Mouse (Mus musculus) myocyte (in vitro differentiated cells): ENCODE data around the gene Nop14. TPM values are rescaled to one million over a fixed set of nuclear protein-coding genes. Genes with fewer than 3 reads are reported as not detected.

Experiments used
- H3K27me3 ChIP-seq: one replicate; pipeline ENCODE4 v1.6.1; 2011; ENCODE audit not compliant: control insufficient read depth, insufficient read depth, insufficient read length
- H3K36me3 ChIP-seq: one replicate; pipeline ENCODE4 v1.6.1; 2011; ENCODE audit not compliant: control insufficient read depth, insufficient read depth
- H3K4me2 ChIP-seq: one replicate; pipeline ENCODE4 v1.6.1; 2011; ENCODE audit warnings: low read depth, control low read depth
- H3K4me3 ChIP-seq: one replicate; pipeline ENCODE4 v1.5.1; 2011; ENCODE audit warnings: mild to moderate bottlenecking, control low read depth, moderate library complexity
- H3K79me2 ChIP-seq: one replicate; pipeline ENCODE4 v1.6.1; 2011; ENCODE audit not compliant: control insufficient read depth, insufficient read depth
- H3ac ChIP-seq: one replicate; pipeline ENCODE4 v1.6.1; 2011; ENCODE audit not compliant: control insufficient read depth, insufficient read length
- CEBPB ChIP-seq: IDR thresholded peaks from 2 replicates; pipeline ENCODE4 v1.6.1; 2011; ENCODE audit warnings: mild to moderate bottlenecking, moderate library complexity; ENCODE audit not compliant: poor library complexity, insufficient read depth, severe bottlenecking
- E2F4 ChIP-seq: IDR thresholded peaks from one replicate; pipeline ENCODE4 v1.6.1; 2011; ENCODE audit warnings: mild to moderate bottlenecking, control low read depth, moderate library complexity; ENCODE audit not compliant: insufficient read depth
- MAX ChIP-seq: IDR thresholded peaks from one replicate; pipeline ENCODE4 v1.6.1; 2011; ENCODE audit warnings: low read depth, mild to moderate bottlenecking, control low read depth
- MYOD1 ChIP-seq, 3 experiments: IDR thresholded peaks; one replicate each; pipeline ENCODE4 v1.6.1; 2011; ENCODE audit warnings: control low read depth in 2 of 3, low read depth in 2 of 3, mild to moderate bottlenecking in 2 of 3, moderate library complexity in 1 of 3; ENCODE audit not compliant: insufficient read length in 2 of 3, control insufficient read depth in 1 of 3
- MYOG ChIP-seq, 3 experiments: IDR thresholded peaks; one replicate each; pipeline ENCODE4 v1.6.1; 2011; ENCODE audit warnings: control low read depth in 2 of 3, low read depth in 2 of 3, mild to moderate bottlenecking in 2 of 3; ENCODE audit not compliant: insufficient read length in 2 of 3, control insufficient read depth in 1 of 3, insufficient read depth in 1 of 3
- POLR2A ChIP-seq: IDR thresholded peaks from one replicate; pipeline ENCODE4 v1.6.1; 2011; ENCODE audit warnings: low read depth, mild to moderate bottlenecking, control low read depth, moderate library complexity; ENCODE audit not compliant: insufficient read length
- POLR2AphosphoS2 ChIP-seq: IDR thresholded peaks from one replicate; pipeline ENCODE4 v1.6.1; 2011; ENCODE audit warnings: low read depth, control low read depth; ENCODE audit not compliant: insufficient read length
- REST ChIP-seq: IDR thresholded peaks from one replicate; pipeline ENCODE4 v1.6.1; 2011; ENCODE audit warnings: mild to moderate bottlenecking, control low read depth, moderate library complexity; ENCODE audit not compliant: insufficient read depth, insufficient read length
- SRF ChIP-seq: IDR thresholded peaks from one replicate; pipeline ENCODE4 v1.6.1; 2011; ENCODE audit warnings: low read depth; ENCODE audit not compliant: control insufficient read depth, insufficient read length
- TCF12 ChIP-seq: IDR thresholded peaks from one replicate; pipeline ENCODE4 v1.6.1; 2011; ENCODE audit warnings: mild to moderate bottlenecking, control low read depth; ENCODE audit not compliant: poor library complexity, insufficient read depth, severe bottlenecking
- TCF3 ChIP-seq: IDR thresholded peaks from one replicate; pipeline ENCODE4 v1.6.1; 2011; ENCODE audit warnings: low read depth, control low read depth; ENCODE audit not compliant: insufficient read length
- USF1 ChIP-seq: IDR thresholded peaks from one replicate; pipeline ENCODE4 v1.6.1; 2011; ENCODE audit warnings: low read depth, mild to moderate bottlenecking, control low read depth, moderate library complexity
- polyA plus RNA-seq: library from polyadenylated mRNA; unstranded; fragments of >200 nt; fragmentation: generic; extraction: Trizol; gene quantifications from one replicate; pipeline ENCODE4 v1.2.1, GENCODE M21; 2012; ENCODE audit warnings: missing spikeins

Nop14 gene
- polyA plus RNA-seq, 1 experiment, result 30.4 TPM

- TF ChIP-seq MYOD1 (IDR thresholded peaks at IDR 0.05; ENCODE audit: control insufficient read depth in 1 of 3, insufficient read length in 2 of 3, low read depth in 2 of 3) (no peak), TCF3 (no peak), USF1 (no peak), REST (no peak), SRF (no peak), TCF12 (no peak), POLR2AphosphoS2 (no peak), E2F4 (no peak), POLR2A (no peak), CEBPB (no peak)
- no peak overlapping the region for H3K4me2 ChIP-seq
- H3K36me3 ChIP-seq, result peaks cover 45% of the 10 kb centered on the region
- H3ac ChIP-seq, result no peak overlapping the region
- no peaks in the 10 kb centered on the region for H3K79me2 ChIP-seq
- no peak overlapping the region for H3K4me3 ChIP-seq
- no peaks in the 10 kb centered on the region for H3K27me3 ChIP-seq
These were observed 17.0 kb downstream of the Nop14 start for GRCm38 (mm10) chr5:34642932-34643331.

GRCm38 (mm10) chr5:34641991-34642390, 18.0 kb downstream of the Nop14 start:
- no peak overlapping the region for H3ac ChIP-seq
- TF ChIP-seq USF1 (no peak), REST (no peak), CEBPB (no peak), POLR2A (no peak)
- H3K79me2 ChIP-seq, result no peaks in the 10 kb centered on the region
- H3K36me3 ChIP-seq, result peaks cover 40% of the 10 kb centered on the region
- no peak overlapping the region for H3K4me2 ChIP-seq
- no peak overlapping the region for H3K4me3 ChIP-seq
- H3K27me3 ChIP-seq, result no peaks in the 10 kb centered on the region

DNA sequence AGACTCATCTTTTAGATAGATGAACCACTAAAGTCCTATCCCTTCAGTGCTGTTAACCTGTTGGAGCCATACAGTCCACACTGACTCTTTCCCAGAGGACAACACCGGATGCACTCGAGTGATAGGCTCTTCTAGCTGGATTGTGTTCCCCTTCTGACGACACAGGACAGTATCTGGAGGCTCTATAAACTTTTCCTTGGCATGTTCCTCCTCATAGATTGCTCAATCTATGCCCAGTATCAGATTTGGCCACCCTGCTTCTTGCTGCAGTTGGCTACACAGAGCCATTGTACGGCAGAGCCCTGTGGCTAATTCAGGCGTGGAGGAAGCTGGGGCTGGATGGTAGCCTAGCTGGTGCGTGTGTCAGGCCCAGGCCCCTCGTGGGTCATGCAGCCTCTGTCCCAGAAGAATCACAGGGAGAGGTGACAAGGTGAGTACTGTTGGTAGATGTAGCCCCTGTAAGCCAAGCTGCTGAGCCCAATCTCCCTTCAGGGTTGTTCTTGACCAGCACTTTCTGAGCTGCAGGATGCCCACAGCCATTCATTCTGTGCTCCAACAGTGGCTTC, 22.3 kb downstream of the Nop14 start:
- Histone ChIP-seq H3K4me3 (peak overlapping the region; percentile 63), H3K27me3 (no peaks in the 10 kb centered on the region), H3K36me3 (peaks cover 17% of the 10 kb centered on the region), H3K4me2 (peak overlapping the region; percentile 84), H3ac (no peak overlapping the region), H3K79me2 (no peaks in the 10 kb centered on the region)
- TF ChIP-seq POLR2AphosphoS2, result no peak
- TF ChIP-seq MYOG (IDR thresholded peaks at IDR 0.05; ENCODE audit: control insufficient read depth in 1 of 3, insufficient read depth in 1 of 3, insufficient read length in 2 of 3, low read depth in 2 of 3), result no peak
- no peak for TF ChIP-seq MAX
- no peak for TF ChIP-seq CEBPB
- no peak for TF ChIP-seq TCF12
- TF ChIP-seq SRF, result no peak
- no peak for TF ChIP-seq E2F4
- TF ChIP-seq POLR2A, result no peak
- no peak for TF ChIP-seq USF1
- no peak for TF ChIP-seq MYOD1 (IDR thresholded peaks at IDR 0.05; ENCODE audit: control insufficient read depth in 1 of 3, insufficient read length in 2 of 3, low read depth in 2 of 3)
- TF ChIP-seq REST, result no peak
- no peak for TF ChIP-seq TCF3

DNA sequence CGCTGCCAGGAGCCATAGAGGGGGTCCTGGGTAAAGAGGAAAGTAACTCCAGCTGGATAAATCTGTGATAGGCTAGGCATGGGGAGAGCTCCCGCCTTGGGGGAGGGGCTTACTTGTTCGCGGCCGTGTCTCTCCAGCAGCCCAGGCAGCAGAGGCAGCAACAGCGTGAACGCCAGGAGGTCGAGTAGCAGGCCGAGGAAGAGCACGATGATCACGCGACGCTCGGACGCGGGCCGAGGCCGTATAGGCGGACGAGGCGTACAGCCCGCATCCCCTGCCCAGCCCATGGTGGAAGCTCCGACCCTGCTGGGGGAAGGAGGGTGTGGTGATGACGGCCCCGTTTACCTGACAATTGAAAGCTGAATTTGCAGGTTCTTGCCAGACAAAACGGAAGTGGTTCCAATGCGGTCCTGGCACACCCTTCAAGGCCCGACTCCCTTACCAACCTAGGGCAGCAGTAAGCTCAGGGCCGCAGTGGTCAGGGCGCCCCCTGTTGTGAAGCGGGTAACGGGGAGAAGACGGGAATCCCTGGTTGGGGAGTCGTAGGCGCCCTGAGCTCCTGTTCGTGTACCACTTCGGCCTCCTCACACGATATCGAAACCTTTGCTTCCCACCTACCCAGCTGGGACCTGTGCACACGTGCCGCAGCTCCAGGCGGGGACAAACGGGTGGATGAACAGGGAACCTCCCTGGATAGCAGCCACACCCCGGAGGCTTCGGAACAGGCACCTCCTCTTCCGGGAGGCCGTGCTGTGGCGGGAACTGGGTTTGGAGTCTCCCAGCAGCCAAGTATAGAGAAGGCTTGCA, 23.3 kb downstream of the Nop14 start, which contains the start of gene Mfsd10:
Mfsd10 (minus strand) TSS at position 732 of the 807 bp plus-strand sequence.
- H3ac ChIP-seq, result peak within 1 kb of the TSS; percentile 68
- H3K79me2 ChIP-seq, result no peaks in the 10 kb centered on the region
- peaks cover 17% of the 10 kb centered on the region for H3K36me3 ChIP-seq
- no peaks in the 10 kb centered on the region for H3K27me3 ChIP-seq
- H3K4me2 ChIP-seq, result peak within 1 kb of the TSS; percentile 84
- H3K4me3 ChIP-seq, result peak within 1 kb of the TSS; percentile 63
- TF ChIP-seq POLR2A (peak; percentile 92), MAX (no peak), USF1 (no peak), E2F4 (peak; percentile 74), MYOD1 (IDR thresholded peaks at IDR 0.05; ENCODE audit: control insufficient read depth in 1 of 3, insufficient read length in 2 of 3, low read depth in 2 of 3) (peak in 1 of 3 experiments; percentile 17), SRF (no peak), POLR2AphosphoS2 (peak; percentile 91)

DNA sequence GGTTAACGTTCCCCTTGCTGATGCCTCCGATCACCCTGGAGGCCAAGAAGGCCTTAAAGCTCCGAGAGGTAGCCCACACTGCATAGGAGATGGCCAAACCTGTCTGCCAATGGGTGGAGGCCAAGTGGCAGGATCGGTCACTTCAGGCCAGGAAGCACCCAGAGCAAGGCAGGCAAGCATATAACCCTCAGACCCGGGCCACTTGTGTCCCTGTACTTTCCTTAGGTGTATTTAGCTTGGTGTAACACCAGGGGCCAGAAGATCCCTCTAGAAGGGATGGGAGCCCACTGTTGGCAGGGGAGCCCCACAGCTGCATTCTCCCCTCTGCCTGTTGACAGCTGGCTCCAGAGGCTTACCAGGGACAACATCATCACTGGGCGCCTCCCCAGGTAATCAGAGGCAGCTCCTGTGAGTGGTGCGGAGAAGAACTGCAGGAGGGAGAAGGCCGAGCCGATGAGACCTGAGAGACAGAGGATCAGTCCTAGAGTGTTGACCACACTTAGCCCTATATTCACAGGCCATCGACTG, 24.2 kb downstream of the Nop14 start:
- H3ac ChIP-seq, result peak overlapping the region; percentile 68
- H3K36me3 ChIP-seq, result peaks cover 16% of the 10 kb centered on the region
- no peaks in the 10 kb centered on the region for H3K27me3 ChIP-seq

More for the DNA sequence above, 24.2 kb downstream of the Nop14 start:
- TF ChIP-seq POLR2AphosphoS2, result peak; percentile 44
- no peak for TF ChIP-seq CEBPB
- Histone ChIP-seq H3K4me3 (peak overlapping the region; percentile 63), H3K79me2 (no peaks in the 10 kb centered on the region), H3K4me2 (peak overlapping the region; percentile 84)
